Mouse (Mus musculus): Measurements from ENCODE around the gene Hrk. TPM values are rescaled to one million over a fixed set of nuclear protein-coding genes. Genes with fewer than 3 reads are reported as not detected.

Gene Hrk
- polyA plus RNA-seq, 1 experiment from 2014 or later, result 0.20 TPM

DNA sequence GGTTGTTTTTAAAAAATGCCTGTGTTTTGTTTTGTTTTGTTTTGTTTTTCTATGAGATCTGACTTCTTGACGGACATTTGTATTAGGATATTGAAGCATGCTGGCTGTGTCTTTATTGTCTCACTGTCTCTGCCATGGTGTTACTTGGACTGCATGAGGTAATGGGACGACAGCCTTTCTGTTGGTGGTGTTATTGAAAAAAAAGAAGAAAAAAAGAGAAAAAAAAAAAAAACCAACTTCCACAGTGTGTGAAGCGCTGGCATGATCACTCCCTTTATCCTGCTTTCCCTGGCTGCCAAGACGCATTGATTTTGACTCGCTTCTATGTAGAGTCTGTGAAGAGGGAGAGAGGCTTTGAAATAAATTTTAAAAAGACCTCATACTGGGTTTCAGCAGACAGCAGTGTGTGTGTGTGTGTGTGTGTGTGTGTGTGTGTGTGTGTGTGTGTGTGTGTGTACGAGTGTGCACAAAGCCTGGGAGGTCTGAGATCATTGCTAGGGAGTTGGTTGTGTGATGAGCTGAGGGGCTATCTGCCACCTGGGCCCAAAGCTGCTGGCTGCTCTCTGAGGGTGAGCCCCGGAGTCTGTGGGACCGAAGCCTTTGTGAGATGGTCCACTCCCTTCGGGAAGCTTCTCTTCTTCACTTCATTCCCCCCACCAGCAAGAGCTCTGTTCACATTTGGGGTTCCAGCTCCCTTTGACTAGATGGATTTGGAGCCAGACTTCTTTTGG lies 22.6 kb downstream of the Hrk start:
- WGBS, result 76% methylated on average over 9 of the region's 9 CpGs
- no peaks in the 10 kb centered on the region for H3K27me3 ChIP-seq (ENCODE audit: control insufficient read depth, insufficient read depth, low read length)
- no peak overlapping the region for H3K4me2 ChIP-seq (ENCODE audit: low read depth, low read length, severe bottlenecking)
- H3K4me3 ChIP-seq (ENCODE audit: low read depth, low read length), result no peak overlapping the region
- H3K4me1 ChIP-seq (replicated peaks; ENCODE audit: control insufficient read depth, insufficient read depth, low read length), result peaks cover 5% of the 10 kb centered on the region; the same call in 1 of the 2 replicates
- H3K9ac ChIP-seq (ENCODE audit: low read length), result no peak overlapping the region
- ATAC-seq (replicated peaks; ENCODE audit: low FRiP score) (no peak), DNase-seq (ENCODE audit: low spot score) (no peak)
- no peaks in the 10 kb centered on the region for H3K9me3 ChIP-seq (ENCODE audit: control insufficient read depth, low read length)
- H3K27ac ChIP-seq (ENCODE audit: low read depth, low read length), result no peak overlapping the region
- no peaks in the 10 kb centered on the region for H3K36me3 ChIP-seq (ENCODE audit: control insufficient read depth, insufficient read depth, low read length)

DNA sequence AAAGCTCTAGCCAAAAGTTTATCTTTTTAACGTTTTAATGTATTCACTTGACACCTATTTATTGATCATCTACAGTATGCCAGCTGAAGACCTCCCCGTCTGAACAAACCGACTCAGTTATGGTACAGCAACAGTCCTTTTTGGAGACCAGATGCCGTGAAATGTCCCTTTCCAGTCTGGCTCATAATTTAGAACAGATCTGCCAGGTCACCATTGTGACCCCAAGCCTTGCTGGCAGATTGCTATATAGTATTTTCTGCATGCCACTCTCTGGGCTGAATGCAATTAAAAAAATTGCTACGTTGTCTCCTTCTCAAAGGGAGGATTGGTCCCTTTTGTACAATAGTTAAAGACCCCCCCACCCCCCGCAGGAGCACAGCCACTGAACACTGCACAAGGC lies 23.9 kb downstream of the Hrk start:
- Histone ChIP-seq H3K27ac (ENCODE audit: low read depth, low read length) (no peak overlapping the region), H3K36me3 (ENCODE audit: control insufficient read depth, insufficient read depth, low read length) (no peaks in the 10 kb centered on the region), H3K4me1 (replicated peaks; ENCODE audit: control insufficient read depth, insufficient read depth, low read length) (peaks cover 6% of the 10 kb centered on the region; the same call in 1 of the 2 replicates), H3K4me3 (ENCODE audit: low read depth, low read length) (no peak overlapping the region), H3K27me3 (ENCODE audit: control insufficient read depth, insufficient read depth, low read length) (no peaks in the 10 kb centered on the region), H3K9me3 (ENCODE audit: control insufficient read depth, low read length) (no peaks in the 10 kb centered on the region), H3K4me2 (ENCODE audit: low read depth, low read length, severe bottlenecking) (no peak overlapping the region), H3K9ac (ENCODE audit: low read length) (no peak overlapping the region)
- ATAC-seq (replicated peaks; ENCODE audit: low FRiP score) (no peak), DNase-seq (ENCODE audit: low spot score) (no peak)
- WGBS, result 69% methylated on average over 6 of the region's 6 CpGs

DNA sequence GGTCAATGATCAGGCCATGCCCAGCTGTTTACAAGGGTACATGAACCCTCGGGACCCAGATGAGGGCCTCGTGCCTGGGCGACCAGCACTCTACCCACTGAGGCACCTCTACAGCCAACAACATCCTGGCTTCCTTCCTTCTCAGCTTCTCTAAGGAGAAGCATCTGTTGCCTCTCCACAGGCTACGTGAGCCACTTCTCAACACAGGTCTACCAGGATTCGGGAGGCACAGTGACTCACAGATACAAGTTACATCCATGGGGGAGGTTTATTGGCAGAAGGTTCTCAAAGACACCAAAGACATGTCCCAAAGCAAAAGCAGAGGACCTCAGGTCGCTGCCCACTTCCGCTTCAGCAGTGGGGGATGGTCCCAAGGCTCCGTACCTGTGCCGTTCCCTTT lies 26.0 kb downstream of the Hrk start:
- DNase-seq (ENCODE audit: low spot score), result no peak
- Histone ChIP-seq H3K4me3 (ENCODE audit: low read depth, low read length) (no peak overlapping the region), H3K4me2 (ENCODE audit: low read depth, low read length, severe bottlenecking) (no peak overlapping the region), H3K9me3 (ENCODE audit: control insufficient read depth, low read length) (no peaks in the 10 kb centered on the region), H3K36me3 (ENCODE audit: control insufficient read depth, insufficient read depth, low read length) (no peaks in the 10 kb centered on the region), H3K9ac (ENCODE audit: low read length) (no peak overlapping the region), H3K27me3 (ENCODE audit: control insufficient read depth, insufficient read depth, low read length) (no peaks in the 10 kb centered on the region), H3K4me1 (replicated peaks; ENCODE audit: control insufficient read depth, insufficient read depth, low read length) (peaks cover 6% of the 10 kb centered on the region; the same call in 1 of the 2 replicates), H3K27ac (ENCODE audit: low read depth, low read length) (no peak overlapping the region)
- WGBS, result 87% methylated on average over 9 of the region's 9 CpGs
- ATAC-seq (replicated peaks; ENCODE audit: low FRiP score), result no peak

DNA sequence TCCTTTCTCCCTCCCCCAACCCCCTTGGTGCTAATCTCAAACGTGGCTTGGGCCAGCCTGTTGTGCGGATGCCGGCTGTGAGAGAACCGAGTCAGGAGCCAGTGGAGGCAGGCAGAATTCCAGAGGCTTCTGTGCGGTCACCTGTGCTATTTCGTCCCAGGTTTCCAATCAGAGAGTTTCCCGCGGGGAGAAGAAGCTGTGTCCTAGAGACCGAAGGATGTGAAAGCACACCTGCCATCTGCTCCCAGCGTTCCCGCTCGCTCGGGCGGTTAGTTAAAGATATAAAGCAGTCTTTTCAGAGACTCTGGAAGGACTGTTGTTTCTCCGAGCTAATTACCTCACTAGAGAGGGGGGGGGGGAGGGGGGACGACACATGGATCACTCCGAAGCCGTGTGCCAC lies 27.8 kb downstream of the Hrk start:
- ATAC-seq (replicated peaks; ENCODE audit: low FRiP score) (no peak), DNase-seq (ENCODE audit: low spot score) (no peak)
- Histone ChIP-seq H3K27ac (ENCODE audit: low read depth, low read length) (no peak overlapping the region), H3K4me1 (replicated peaks; ENCODE audit: control insufficient read depth, insufficient read depth, low read length) (peaks cover 6% of the 10 kb centered on the region; the same call in 1 of the 2 replicates), H3K9me3 (ENCODE audit: control insufficient read depth, low read length) (no peaks in the 10 kb centered on the region), H3K4me3 (ENCODE audit: low read depth, low read length) (no peak overlapping the region), H3K9ac (ENCODE audit: low read length) (no peak overlapping the region), H3K4me2 (ENCODE audit: low read depth, low read length, severe bottlenecking) (no peak overlapping the region), H3K27me3 (ENCODE audit: control insufficient read depth, insufficient read depth, low read length) (no peaks in the 10 kb centered on the region), H3K36me3 (ENCODE audit: control insufficient read depth, insufficient read depth, low read length) (no peaks in the 10 kb centered on the region)
- WGBS, result 12% methylated on average over 18 of the region's 18 CpGs

DNA sequence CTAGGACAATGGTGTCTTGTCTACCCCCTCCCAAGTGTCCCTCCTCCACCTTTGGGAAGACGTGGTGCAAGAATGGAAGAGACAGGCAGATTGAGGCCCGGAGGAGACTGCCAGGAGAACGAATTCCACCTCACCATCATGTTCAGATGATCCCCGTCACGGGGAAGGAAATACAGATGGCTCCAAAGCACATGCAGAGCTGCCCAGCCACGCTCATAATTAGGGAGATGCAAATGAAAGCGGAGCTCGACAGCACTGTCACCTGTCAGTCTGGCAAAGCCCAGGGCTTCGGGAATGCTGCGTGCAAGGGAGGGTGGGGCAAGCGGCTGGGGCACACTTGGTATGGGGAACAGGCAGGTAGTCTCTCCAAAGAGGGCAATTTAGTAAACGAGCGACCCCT lies 33.0 kb downstream of the Hrk start:
- ATAC-seq (replicated peaks; ENCODE audit: low FRiP score), result no peak
- H3K4me3 ChIP-seq (ENCODE audit: low read depth, low read length), result no peak overlapping the region
- no peaks in the 10 kb centered on the region for H3K9me3 ChIP-seq (ENCODE audit: control insufficient read depth, low read length)
- no peak overlapping the region for H3K9ac ChIP-seq (ENCODE audit: low read length)
- H3K27me3 ChIP-seq (ENCODE audit: control insufficient read depth, insufficient read depth, low read length), result no peaks in the 10 kb centered on the region
- DNase-seq (ENCODE audit: low spot score), result no peak
- no peak overlapping the region for H3K27ac ChIP-seq (ENCODE audit: low read depth, low read length)
- H3K4me2 ChIP-seq (ENCODE audit: low read depth, low read length, severe bottlenecking), result no peak overlapping the region
- no peaks in the 10 kb centered on the region for H3K36me3 ChIP-seq (ENCODE audit: control insufficient read depth, insufficient read depth, low read length)
- WGBS, result 76% methylated on average over 13 of the region's 13 CpGs
- H3K4me1 ChIP-seq (replicated peaks; ENCODE audit: control insufficient read depth, insufficient read depth, low read length), result no peaks in the 10 kb centered on the region; the same call in 1 of the 2 replicates

DNA sequence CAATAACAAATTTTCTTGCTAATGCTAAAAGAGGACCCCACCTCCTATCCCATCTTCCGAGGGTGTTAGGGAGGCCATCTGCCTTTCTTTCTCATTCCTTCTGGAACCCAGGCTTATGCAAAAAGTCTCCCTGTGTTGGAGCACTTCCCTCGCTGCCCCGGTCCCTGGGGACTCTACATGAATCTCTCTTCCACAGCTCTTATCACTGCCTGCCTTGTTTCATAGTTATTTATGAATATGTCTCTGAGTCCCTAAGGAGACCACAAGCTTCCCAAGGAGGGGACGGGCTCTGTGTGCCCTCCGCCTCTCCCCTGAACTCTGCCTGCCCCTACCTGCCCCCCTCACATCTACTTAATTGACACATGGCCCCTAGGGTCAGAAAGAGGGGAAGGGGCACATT lies 35.2 kb downstream of the Hrk start:
- 72% methylated on average over 5 of the region's 5 CpGs for WGBS
- no peaks in the 10 kb centered on the region for H3K9me3 ChIP-seq (ENCODE audit: control insufficient read depth, low read length)
- no peaks in the 10 kb centered on the region for H3K4me1 ChIP-seq (replicated peaks; ENCODE audit: control insufficient read depth, insufficient read depth, low read length)
- H3K27ac ChIP-seq (ENCODE audit: low read depth, low read length), result no peak overlapping the region
- H3K9ac ChIP-seq (ENCODE audit: low read length), result no peak overlapping the region
- no peaks in the 10 kb centered on the region for H3K27me3 ChIP-seq (ENCODE audit: control insufficient read depth, insufficient read depth, low read length)
- H3K36me3 ChIP-seq (ENCODE audit: control insufficient read depth, insufficient read depth, low read length), result no peaks in the 10 kb centered on the region
- no peak for ATAC-seq (replicated peaks; ENCODE audit: low FRiP score)
- no peak for DNase-seq (ENCODE audit: low spot score)
- no peak overlapping the region for H3K4me3 ChIP-seq (ENCODE audit: low read depth, low read length)
- no peak overlapping the region for H3K4me2 ChIP-seq (ENCODE audit: low read depth, low read length, severe bottlenecking)

DNA sequence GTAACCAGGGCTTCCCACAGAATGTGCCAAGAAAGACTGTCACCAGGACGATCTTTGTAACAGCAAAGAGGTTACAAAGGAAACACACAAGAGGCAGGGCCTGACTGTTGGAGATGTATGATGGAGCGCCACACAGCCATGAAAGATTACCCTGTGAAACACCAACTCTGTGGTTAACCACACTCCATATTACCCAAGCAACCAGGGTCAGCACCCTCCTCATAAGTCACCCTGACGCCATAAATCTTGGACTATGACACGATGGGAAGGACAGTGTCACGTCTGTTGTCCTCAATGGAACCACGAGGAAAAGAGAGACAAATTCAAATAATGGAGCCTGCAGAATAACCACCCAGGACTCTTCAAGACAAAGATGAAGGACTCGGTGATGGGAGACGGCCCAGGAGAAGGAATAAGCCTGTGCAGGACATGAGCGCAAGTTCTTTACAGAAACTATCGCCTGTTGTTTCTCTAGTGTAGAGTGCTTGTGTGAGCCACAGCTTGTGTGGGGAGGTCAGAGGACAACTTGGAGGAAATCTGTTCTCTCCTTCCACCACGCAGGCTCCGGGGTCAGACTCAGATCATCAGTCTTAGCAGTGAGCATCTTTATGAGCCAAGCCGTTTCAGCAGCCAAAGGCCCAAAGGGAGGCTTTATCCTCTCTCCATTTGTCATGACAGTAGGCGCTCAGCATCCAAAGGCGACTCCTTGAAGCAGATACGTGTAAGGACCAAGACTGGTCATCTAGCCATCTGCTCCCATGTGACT lies 40.4 kb downstream of the Hrk start:
- Histone ChIP-seq H3K4me1 (replicated peaks; ENCODE audit: control insufficient read depth, insufficient read depth, low read length) (no peaks in the 10 kb centered on the region), H3K27ac (ENCODE audit: low read depth, low read length) (no peak overlapping the region)

DNA sequence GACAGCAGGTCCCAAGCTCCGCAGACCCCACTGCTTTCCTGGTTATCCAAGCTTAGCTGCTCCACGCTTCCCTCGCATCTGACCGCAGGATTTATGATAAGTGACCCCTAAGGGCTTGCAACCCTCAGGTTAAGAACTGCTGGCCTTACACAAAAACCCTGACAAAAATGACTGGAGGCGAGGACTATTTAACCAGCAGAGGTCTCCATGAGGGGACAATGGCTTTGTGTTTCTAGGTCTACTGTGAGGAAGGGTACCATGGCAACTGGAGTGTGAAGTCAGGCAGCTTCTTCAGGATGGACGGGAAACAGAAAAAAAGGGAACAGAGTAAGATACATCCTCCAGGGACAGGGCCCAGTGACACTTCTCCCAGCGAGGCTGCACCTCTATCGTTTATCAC lies 41.4 kb downstream of the Hrk start:
- DNase-seq (ENCODE audit: low spot score), result no peak
- Histone ChIP-seq H3K4me2 (ENCODE audit: low read depth, low read length, severe bottlenecking) (no peak overlapping the region), H3K9me3 (ENCODE audit: control insufficient read depth, low read length) (no peaks in the 10 kb centered on the region), H3K36me3 (ENCODE audit: control insufficient read depth, insufficient read depth, low read length) (no peaks in the 10 kb centered on the region), H3K4me3 (ENCODE audit: low read depth, low read length) (no peak overlapping the region), H3K4me1 (replicated peaks; ENCODE audit: control insufficient read depth, insufficient read depth, low read length) (no peaks in the 10 kb centered on the region), H3K27me3 (ENCODE audit: control insufficient read depth, insufficient read depth, low read length) (no peaks in the 10 kb centered on the region), H3K27ac (ENCODE audit: low read depth, low read length) (no peak overlapping the region), H3K9ac (ENCODE audit: low read length) (no peak overlapping the region)
- no peak for ATAC-seq (replicated peaks; ENCODE audit: low FRiP score)
- WGBS, result 74% methylated on average over 8 of the region's 8 CpGs

More for the DNA sequence above, 40.4 kb downstream of the Hrk start:
- Histone ChIP-seq H3K36me3 (ENCODE audit: control insufficient read depth, insufficient read depth, low read length) (no peaks in the 10 kb centered on the region), H3K4me2 (ENCODE audit: low read depth, low read length, severe bottlenecking) (no peak overlapping the region), H3K27me3 (ENCODE audit: control insufficient read depth, insufficient read depth, low read length) (no peaks in the 10 kb centered on the region), H3K9ac (ENCODE audit: low read length) (no peak overlapping the region), H3K9me3 (ENCODE audit: control insufficient read depth, low read length) (no peaks in the 10 kb centered on the region), H3K4me3 (ENCODE audit: low read depth, low read length) (no peak overlapping the region)
- no peak for DNase-seq (ENCODE audit: low spot score)
- ATAC-seq (replicated peaks; ENCODE audit: low FRiP score), result no peak
- WGBS, result 88% methylated on average over 16 of the region's 16 CpGs
